Mouse (Mus musculus): ENCODE results near the gene Zmynd8. TPM values are rescaled to one million over a fixed set of nuclear protein-coding genes. Genes with fewer than 3 reads are reported as not detected.

Zmynd8 gene
- polyA plus RNA-seq, 1 experiment from 2014 or later = 52.9 TPM

- H3K4me2 ChIP-seq (replicated peaks; ENCODE audit: low read depth, low read length) = no peak overlapping the region
- no peak for ATAC-seq (ENCODE audit: low FRiP score)
- no peaks in the 10 kb centered on the region for H3K27me3 ChIP-seq (ENCODE audit: control insufficient read depth, insufficient read depth, low read length)
- 44% methylated on average over 7 of the region's 7 CpGs for WGBS
- no peak overlapping the region for H3K4me3 ChIP-seq (ENCODE audit: low read depth, low read length)
- no peaks in the 10 kb centered on the region for H3K36me3 ChIP-seq (ENCODE audit: control insufficient read depth, insufficient read depth, low read length)
- H3K27ac ChIP-seq (ENCODE audit: low read depth, low read length) = no peak overlapping the region
- no peaks in the 10 kb centered on the region for H3K9me3 ChIP-seq (ENCODE audit: control insufficient read depth, low read length)
- peaks cover 3% of the 10 kb centered on the region; the same call in 1 of the 2 replicates for H3K4me1 ChIP-seq (replicated peaks; ENCODE audit: control insufficient read depth, insufficient read depth, low read length)
- DNase-seq (ENCODE audit: low spot score) = peak; percentile 24
- H3K9ac ChIP-seq (ENCODE audit: low read depth, low read length) = no peak overlapping the region
Measured at GRCm38 (mm10) chr2:165747975-165748374, 150.8 kb downstream of the Zmynd8 start.

- H3K27ac ChIP-seq (ENCODE audit: low read depth, low read length) = no peak overlapping the region
Measured at GRCm38 (mm10) chr2:165745306-165746098, 153.3 kb downstream of the Zmynd8 start.

GRCm38 (mm10) chr2:165742210-165742786 lies 156.5 kb downstream of the Zmynd8 start:
- no peaks in the 10 kb centered on the region for H3K9me3 ChIP-seq (ENCODE audit: control insufficient read depth, low read length)
- ATAC-seq (ENCODE audit: low FRiP score) (no peak), DNase-seq (ENCODE audit: low spot score) (peak; percentile 22)
- no peaks in the 10 kb centered on the region for H3K27me3 ChIP-seq (ENCODE audit: control insufficient read depth, insufficient read depth, low read length)
- H3K27ac ChIP-seq (ENCODE audit: low read depth, low read length) = no peak overlapping the region
- no peak overlapping the region for H3K9ac ChIP-seq (ENCODE audit: low read depth, low read length)
- no peaks in the 10 kb centered on the region for H3K36me3 ChIP-seq (ENCODE audit: control insufficient read depth, insufficient read depth, low read length)
- peaks cover 2% of the 10 kb centered on the region; the same call in 1 of the 2 replicates for H3K4me1 ChIP-seq (replicated peaks; ENCODE audit: control insufficient read depth, insufficient read depth, low read length)
- no peak overlapping the region for H3K4me3 ChIP-seq (ENCODE audit: low read depth, low read length)
- 20% methylated on average over 21 of the region's 21 CpGs for WGBS
- no peak overlapping the region for H3K4me2 ChIP-seq (replicated peaks; ENCODE audit: low read depth, low read length)

More at GRCm38 (mm10) chr2:165745306-165746098, 153.3 kb downstream of the Zmynd8 start:
- H3K27me3 ChIP-seq (ENCODE audit: control insufficient read depth, insufficient read depth, low read length) = no peaks in the 10 kb centered on the region
- DNase-seq (ENCODE audit: low spot score) (no peak), ATAC-seq (ENCODE audit: low FRiP score) (no peak)
- H3K4me2 ChIP-seq (replicated peaks; ENCODE audit: low read depth, low read length) = no peak overlapping the region
- H3K36me3 ChIP-seq (ENCODE audit: control insufficient read depth, insufficient read depth, low read length) = no peaks in the 10 kb centered on the region
- H3K4me1 ChIP-seq (replicated peaks; ENCODE audit: control insufficient read depth, insufficient read depth, low read length) = peaks cover 2% of the 10 kb centered on the region; the same call in 1 of the 2 replicates
- H3K9me3 ChIP-seq (ENCODE audit: control insufficient read depth, low read length) = no peaks in the 10 kb centered on the region
- no peak overlapping the region for H3K9ac ChIP-seq (ENCODE audit: low read depth, low read length)
- no peak overlapping the region for H3K4me3 ChIP-seq (ENCODE audit: low read depth, low read length)
- 85% methylated on average over 18 of the region's 18 CpGs for whole genome bisulfite sequencing

- Histone ChIP-seq H3K36me3 (ENCODE audit: control insufficient read depth, insufficient read depth, low read length) (no peaks in the 10 kb centered on the region), H3K27me3 (ENCODE audit: control insufficient read depth, insufficient read depth, low read length) (no peaks in the 10 kb centered on the region), H3K4me1 (replicated peaks; ENCODE audit: control insufficient read depth, insufficient read depth, low read length) (peaks cover 2% of the 10 kb centered on the region; the same call in 1 of the 2 replicates), H3K9ac (ENCODE audit: low read depth, low read length) (peak overlapping the region; percentile 11; the same call in 1 of the 2 replicates), H3K4me2 (replicated peaks; ENCODE audit: low read depth, low read length) (no peak overlapping the region), H3K27ac (ENCODE audit: low read depth, low read length) (no peak overlapping the region), H3K9me3 (ENCODE audit: control insufficient read depth, low read length) (no peaks in the 10 kb centered on the region), H3K4me3 (ENCODE audit: low read depth, low read length) (no peak overlapping the region)
- DNase-seq (ENCODE audit: low spot score) = peak; percentile 30
- 16% methylated on average over 11 of the region's 11 CpGs for WGBS
- no peak for ATAC-seq (ENCODE audit: low FRiP score)
Measured at GRCm38 (mm10) chr2:165741526-165742050, 157.2 kb downstream of the Zmynd8 start.

- Histone ChIP-seq H3K4me1 (replicated peaks; ENCODE audit: control insufficient read depth, insufficient read depth, low read length) (peaks cover 2% of the 10 kb centered on the region; the same call in 1 of the 2 replicates), H3K36me3 (ENCODE audit: control insufficient read depth, insufficient read depth, low read length) (no peaks in the 10 kb centered on the region), H3K4me2 (replicated peaks; ENCODE audit: low read depth, low read length) (no peak overlapping the region), H3K9ac (ENCODE audit: low read depth, low read length) (peak overlapping the region; percentile 11; the same call in 1 of the 2 replicates), H3K4me3 (ENCODE audit: low read depth, low read length) (no peak overlapping the region), H3K9me3 (ENCODE audit: control insufficient read depth, low read length) (no peaks in the 10 kb centered on the region), H3K27ac (ENCODE audit: low read depth, low read length) (no peak overlapping the region), H3K27me3 (ENCODE audit: control insufficient read depth, insufficient read depth, low read length) (no peaks in the 10 kb centered on the region)
- DNase-seq (ENCODE audit: low spot score) (peak; percentile 32), ATAC-seq (ENCODE audit: low FRiP score) (no peak)
- WGBS = 13% methylated on average over 9 of the region's 9 CpGs
Measured at GRCm38 (mm10) chr2:165740982-165741381, 157.8 kb downstream of the Zmynd8 start.

GRCm38 (mm10) chr2:165740381-165740780 lies 158.4 kb downstream of the Zmynd8 start:
- no peak for DNase-seq (ENCODE audit: low spot score)
- H3K36me3 ChIP-seq (ENCODE audit: control insufficient read depth, insufficient read depth, low read length) = no peaks in the 10 kb centered on the region
- no peaks in the 10 kb centered on the region for H3K9me3 ChIP-seq (ENCODE audit: control insufficient read depth, low read length)
- no peak for ATAC-seq (ENCODE audit: low FRiP score)
- H3K4me1 ChIP-seq (replicated peaks; ENCODE audit: control insufficient read depth, insufficient read depth, low read length) = peaks cover 2% of the 10 kb centered on the region; the same call in 1 of the 2 replicates
- no peaks in the 10 kb centered on the region for H3K27me3 ChIP-seq (ENCODE audit: control insufficient read depth, insufficient read depth, low read length)
- no peak overlapping the region for H3K9ac ChIP-seq (ENCODE audit: low read depth, low read length)
- H3K4me2 ChIP-seq (replicated peaks; ENCODE audit: low read depth, low read length) = no peak overlapping the region
- 29% methylated on average over 4 of the region's 5 CpGs for whole genome bisulfite sequencing
- no peak overlapping the region for H3K27ac ChIP-seq (ENCODE audit: low read depth, low read length)
- no peak overlapping the region for H3K4me3 ChIP-seq (ENCODE audit: low read depth, low read length)

GRCm38 (mm10) chr2:165736297-165736696 lies 162.5 kb downstream of the Zmynd8 start:
- DNase-seq (ENCODE audit: low spot score) (no peak), ATAC-seq (ENCODE audit: low FRiP score) (no peak)
- no peak overlapping the region for H3K9ac ChIP-seq (ENCODE audit: low read depth, low read length)
- WGBS = 57% methylated on average over 2 of the region's 2 CpGs
- no peak overlapping the region for H3K4me2 ChIP-seq (replicated peaks; ENCODE audit: low read depth, low read length)
- H3K9me3 ChIP-seq (ENCODE audit: control insufficient read depth, low read length) = no peaks in the 10 kb centered on the region
- H3K4me3 ChIP-seq (ENCODE audit: low read depth, low read length) = no peak overlapping the region
- H3K27ac ChIP-seq (ENCODE audit: low read depth, low read length) = no peak overlapping the region
- H3K4me1 ChIP-seq (replicated peaks; ENCODE audit: control insufficient read depth, insufficient read depth, low read length) = no peaks in the 10 kb centered on the region
- H3K36me3 ChIP-seq (ENCODE audit: control insufficient read depth, insufficient read depth, low read length) = no peaks in the 10 kb centered on the region
- H3K27me3 ChIP-seq (ENCODE audit: control insufficient read depth, insufficient read depth, low read length) = no peaks in the 10 kb centered on the region
